In the genomic region with DNA sequence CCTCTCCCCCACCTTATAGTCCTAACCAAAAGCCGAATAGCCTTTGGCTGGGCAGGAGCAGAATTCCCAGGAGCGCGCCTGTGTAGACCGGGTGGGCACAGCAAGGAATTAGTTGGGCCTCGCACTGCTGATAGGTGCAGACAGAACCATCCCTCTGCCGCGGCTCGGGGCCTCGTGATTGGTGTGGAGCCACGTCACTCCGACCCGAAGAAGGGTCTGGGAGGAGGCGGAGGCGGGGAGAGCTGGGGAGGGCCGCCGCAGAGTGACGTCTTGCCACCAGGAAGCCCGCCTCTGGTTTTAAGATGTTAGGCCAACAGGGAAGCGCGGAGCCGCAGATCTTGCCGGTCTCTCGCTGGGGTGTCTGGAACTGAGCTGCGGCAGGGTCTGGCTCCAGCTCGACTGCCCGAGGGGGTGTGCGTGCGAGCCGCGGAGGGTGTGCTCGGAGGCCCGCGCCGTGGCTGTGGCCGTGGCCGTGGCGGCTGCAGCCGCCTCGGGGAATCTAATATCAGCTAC, we compare ENCODE assay signal across 8 mouse cellular contexts. TPM values are rescaled to one million over a fixed set of nuclear protein-coding genes. Genes with fewer than 3 reads are reported as not detected.
DNase-seq lines count a peak whose midpoint lies in the region; ATAC-seq and TF ChIP-seq lines count a peak whose summit lies in the region.

No protein-coding gene starts in this region.

- H3K4me2 ChIP-seq in embryonic facial prominence, embryonic 14.5 days (ENCODE audit: low read depth, low read length), result peak overlapping the region; percentile 83
- peak overlapping the region; percentile 96 for H3K4me2 ChIP-seq in heart, embryonic 14.5 days (ENCODE audit: low read length)
- peak overlapping the region; percentile 72 for H3K4me2 ChIP-seq in kidney, postnatal 0 days (ENCODE audit: low read length)

- peak overlapping the region; percentile 62 for H3K9ac ChIP-seq in embryonic facial prominence, embryonic 14.5 days (ENCODE audit: low read depth, low read length)
- H3K9ac ChIP-seq in heart, embryonic 14.5 days (ENCODE audit: low read length), result peak overlapping the region; percentile 73
- H3K9ac ChIP-seq in kidney, postnatal 0 days (ENCODE audit: low read depth, low read length), result peak overlapping the region; percentile 2; the same call in 1 of the 2 replicates

- H3K4me3 ChIP-seq in embryonic facial prominence, embryonic 14.5 days (ENCODE audit: low read depth, low read length), result peak overlapping the region; percentile 51
- H3K4me3 ChIP-seq in heart, embryonic 14.5 days (ENCODE audit: control insufficient read depth in 1 of 2, insufficient read depth in 1 of 2, low read depth in 1 of 2, low read length in 2 of 2), result peak overlapping the region; percentile 63 to 73
- H3K4me3 ChIP-seq in kidney, postnatal 0 days (replicated peaks; ENCODE audit: low read depth, low read length), result peak overlapping the region; percentile 45
- H3K4me3 ChIP-seq in macrophage (ENCODE audit: inconsistent target), result peak overlapping the region; percentile 21; the same call in 1 of the 2 replicates

- 0 out of 2 replicates have a peak, but pooled peaks cover 4% of the 10 kb centered on the region for H3K4me1 ChIP-seq in embryonic facial prominence, embryonic 14.5 days (ENCODE audit: control insufficient read depth, insufficient read depth, low read length)
- H3K4me1 ChIP-seq in heart, embryonic 14.5 days (ENCODE audit: control insufficient read depth in 2 of 2, insufficient read depth in 2 of 2, low read length in 2 of 2), result peaks cover 3 to 17% of the 10 kb centered on the region in 2 experiments; a peak in 3 of 4 replicates
- peaks cover 4% of the 10 kb centered on the region; the same call in 1 of the 2 replicates for H3K4me1 ChIP-seq in kidney, postnatal 0 days (replicated peaks; ENCODE audit: insufficient read depth, low read length)

- H3K27me3 ChIP-seq in embryonic facial prominence, embryonic 14.5 days (replicated peaks; ENCODE audit: control insufficient read depth, insufficient read depth, low read length), result peaks cover 94% of the 10 kb centered on the region
- peaks cover 75% of the 10 kb centered on the region for H3K27me3 ChIP-seq in heart, embryonic 14.5 days (ENCODE audit: control insufficient read depth, insufficient read depth, low read length)
- H3K27me3 ChIP-seq in kidney, postnatal 0 days (ENCODE audit: insufficient read depth, low read length), result peaks cover 89% of the 10 kb centered on the region

- H3K9me3 ChIP-seq in embryonic facial prominence, embryonic 14.5 days (ENCODE audit: control insufficient read depth, low read length), result no peaks in the 10 kb centered on the region
- no peaks in the 10 kb centered on the region for H3K9me3 ChIP-seq in heart, embryonic 14.5 days (ENCODE audit: control insufficient read depth, low read length)
- H3K9me3 ChIP-seq in kidney, postnatal 0 days (replicated peaks; ENCODE audit: low read length), result no peaks in the 10 kb centered on the region

- H3K27ac ChIP-seq in embryonic facial prominence, embryonic 14.5 days (replicated peaks; ENCODE audit: low read depth, low read length), result peak overlapping the region; percentile 16; the same call in 1 of the 2 replicates
- H3K27ac ChIP-seq in heart, embryonic 14.5 days (replicated peaks in 1 of 2; ENCODE audit: control insufficient read depth in 1 of 2, insufficient read depth in 1 of 2, low read depth in 2 of 2, low read length in 2 of 2), result peak overlapping the region; percentile 58 to 73; a peak in 3 of 4 replicates
- H3K27ac ChIP-seq in kidney, postnatal 0 days, result no peak overlapping the region
- H3K27ac ChIP-seq in macrophage, result no peak overlapping the region

- no peaks in the 10 kb centered on the region for H3K36me3 ChIP-seq in embryonic facial prominence, embryonic 14.5 days (ENCODE audit: control insufficient read depth, insufficient read depth, low read length)
- H3K36me3 ChIP-seq in heart, embryonic 14.5 days (ENCODE audit: control insufficient read depth, insufficient read depth, low read length), result no peaks in the 10 kb centered on the region
- H3K36me3 ChIP-seq in kidney, postnatal 0 days (ENCODE audit: insufficient read depth, low read length), result no peaks in the 10 kb centered on the region
- no peaks in the 10 kb centered on the region for H3K36me3 ChIP-seq in macrophage (ENCODE audit: inconsistent target)

- peak; percentile 34 to 52 for DNase-seq in spleen, adult 18-20 months
- DNase-seq in spleen, adult 12 weeks (ENCODE audit: low spot score), result no peak
- DNase-seq in embryonic facial prominence, embryonic 14.5 days (ENCODE audit: low spot score), result peak; percentile 95
- peak; percentile 79 for DNase-seq in kidney, postnatal 0 days (ENCODE audit: low spot score)
- peak; percentile 42 to 54 for DNase-seq in spleen, postnatal 36 days (ENCODE audit: low spot score in 2 of 2)
- no peak for DNase-seq in frontal cortex, postnatal 25 days (ENCODE audit: low spot score in 2 of 2)

- under 1% methylated on average over 33 of the region's 39 CpGs for WGBS in embryonic facial prominence, embryonic 14.5 days
- WGBS in heart, embryonic 14.5 days, result under 1% methylated on average over 39 of the region's 39 CpGs
- WGBS in kidney, postnatal 0 days, result under 1% methylated on average over 39 of the region's 39 CpGs
- WGBS in macrophage (ENCODE audit: missing documents), result 2% methylated on average over 38 of the region's 39 CpGs

- peak; percentile 97 for ATAC-seq in embryonic facial prominence, embryonic 14.5 days (ENCODE audit: low read depth)
- peak; percentile 92 for ATAC-seq in heart, embryonic 14.5 days (ENCODE audit: insufficient number of reproducible peaks, insufficient read depth, low FRiP score, low read depth)
- ATAC-seq in kidney, postnatal 0 days (replicated peaks; ENCODE audit: low FRiP score, low read depth), result peak; percentile 91

- H3K79me2 ChIP-seq in macrophage (ENCODE audit: inconsistent target), result no peaks in the 10 kb centered on the region

- no peak for TF ChIP-seq CTCF in kidney, postnatal 0 days (IDR thresholded peaks at IDR 0.05; ENCODE audit: low read depth)

RNA-seq across cellular contexts. Expression of a gene that starts 14.0 kb away (rescaled TPM):
- polyA plus RNA-seq in embryonic facial prominence, embryonic 14.5 days (2014; fragmentation: Nextera tagmentation; extraction: Ambion mirVana), result 37.7 and 38.6 TPM in 2 replicates
- polyA plus RNA-seq in heart, embryonic 14.5 days (2014; fragmentation: Nextera tagmentation; extraction: Ambion mirVana), result 19.4 and 25.5 TPM in 2 replicates
- polyA plus RNA-seq in kidney, postnatal 0 days (2015; fragmentation: Nextera tagmentation; extraction: Ambion mirVana), result 6.5 and 7.0 TPM in 2 replicates
- under 1 TPM in 1 of 26 experiments, not detected in 25; 0.38 TPM for total RNA-seq in macrophage (2018; cell fraction: chromatin; rRNA removed)
- total RNA-seq in macrophage (2018; cell fraction: cytosol; rRNA removed), result not detected
- not detected for total RNA-seq in macrophage (2018; cell fraction: nucleus; rRNA removed)
- not detected in 3 replicates for polyA plus RNA-seq in macrophage (2018)

Comparison
In these comparisons a context has a peak if more than half of its experiments do, and no peak if none do; other contexts are left out.
1. DNase-seq: peak in spleen, adult 18-20 months (2 of 2), embryonic facial prominence, embryonic 14.5 days (single experiment), kidney, postnatal 0 days (single experiment) and spleen, postnatal 36 days (2 of 2); none in spleen, adult 12 weeks (single experiment) and frontal cortex, postnatal 25 days (0 of 2).
2. H3K27ac ChIP-seq: peak in embryonic facial prominence, embryonic 14.5 days (single experiment) and heart, embryonic 14.5 days (2 of 2); none in kidney, postnatal 0 days (single experiment) and macrophage (single experiment).
3. H3K9ac ChIP-seq: peak in every context shown above with its lines; median percentile 73 in heart, embryonic 14.5 days; 62 in embryonic facial prominence, embryonic 14.5 days; 2 in kidney, postnatal 0 days.
4. Peak in every context shown above with its lines, with median percentiles within 50 percentile points of each other: ATAC-seq, H3K4me2 ChIP-seq and H3K4me3 ChIP-seq.